ENCODE assay signal across 25 mouse cellular contexts in the genomic region with DNA sequence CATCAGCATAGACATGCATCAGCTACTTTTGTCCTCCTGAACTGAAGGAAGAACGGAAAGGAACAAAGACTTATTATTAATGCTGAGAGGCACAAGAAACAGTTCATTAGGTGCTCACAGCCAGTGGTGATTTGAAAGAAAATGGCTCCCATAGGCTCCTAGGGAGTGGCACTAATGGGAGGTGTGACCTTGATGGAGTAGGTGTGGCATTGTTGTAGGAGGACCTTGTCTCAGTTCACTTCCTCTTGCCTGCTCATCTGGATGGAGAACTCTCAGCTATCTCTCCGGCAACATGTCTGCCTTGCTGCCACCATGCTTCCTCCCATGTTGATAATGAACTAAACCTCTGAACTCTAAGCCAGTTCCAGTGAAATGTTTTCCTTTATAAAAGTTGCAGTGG. TPM values are rescaled to one million over a fixed set of nuclear protein-coding genes. Genes with fewer than 3 reads are reported as not detected.
DNase-seq lines count a peak whose midpoint lies in the region; ATAC-seq and TF ChIP-seq lines count a peak whose summit lies in the region.
"Had no signal": no experiment of that assay in that cellular context is flagged by ENCODE, and none has a peak within 500 bp of the region (broad histone marks: within the 10 kb centered on the region; RNA-seq: fewer than 3 reads in every experiment).

No protein-coding gene starts in this region.

- no peak for TF ChIP-seq POLR2A in CH12.LX (IDR thresholded peaks at IDR 0.05; ENCODE audit: low read depth, low read length)
- no peak for TF ChIP-seq POLR2A in MEL (IDR thresholded peaks at IDR 0.05; ENCODE audit: control insufficient read depth in 1 of 2, insufficient read depth in 1 of 2, low read depth in 1 of 2, low read length in 2 of 2, poor library complexity in 1 of 2)

- TF ChIP-seq RAD21 in CH12.LX (IDR thresholded peaks at IDR 0.05; ENCODE audit: low read depth, low read length) (no peak), MEL (IDR thresholded peaks at IDR 0.05; ENCODE audit: low read depth, low read length) (no peak)

- no peak for ATAC-seq in megakaryocyte, adult 5-6 weeks (ENCODE audit: poor library complexity, severe bottlenecking)
- ATAC-seq: CD4-positive, CD25-positive, alpha-beta regulatory T cell, adult 4 months; forebrain, embryonic 13.5 days; forebrain, embryonic 15.5 days; forebrain, postnatal 0 days had no signal

- H3K79me2 ChIP-seq in CH12.LX (replicated peaks; ENCODE audit: control insufficient read depth, extremely low read depth, insufficient read depth, poor library complexity, severe bottlenecking) (no peaks in the 10 kb centered on the region), MEL (ENCODE audit: control insufficient read depth, insufficient read depth, low read length, poor library complexity) (no peaks in the 10 kb centered on the region)

- DNase-seq in CH12.LX (ENCODE audit: extremely low read depth) (peak; percentile 3), MEL (ENCODE audit: low read depth, low spot score) (peak; percentile 3), ZHBTc4 (ENCODE audit: low read depth, low spot score) (peak; percentile 52)
- DNase-seq in adrenal gland, adult (ENCODE audit: inconsistent age in 2 of 2, low spot score in 1 of 2), result no peak
- no peak for DNase-seq in frontal cortex, postnatal 10 days (ENCODE audit: low spot score in 2 of 2)
- no peak for DNase-seq in heart, postnatal 4 days
- DNase-seq: adrenal gland, adult 8-10 months; adrenal gland, postnatal 14 days; adrenal gland, postnatal 36 days; B cell, adult 2 months; cerebellum, adult 11-12 months; cerebellum, adult 2 months; cerebellum, adult 9-10 months; cerebellum, postnatal 10 days; cerebellum, postnatal 25 days; embryo, embryonic 11 days; forebrain, postnatal 0 days had no signal

- H3K27ac ChIP-seq in CH12.LX (ENCODE audit: insufficient read depth, low read depth) (no peak overlapping the region), MEL (ENCODE audit: control insufficient read depth, low read depth, low read length) (no peak overlapping the region)
- H3K27ac ChIP-seq: embryonic facial prominence, embryonic 10.5 days; embryonic facial prominence, embryonic 12.5 days; forebrain, embryonic 13.5 days; forebrain, embryonic 15.5 days had no signal

- no peaks in the 10 kb centered on the region for H3K27me3 ChIP-seq in megakaryocyte, embryonic 14.5 days (replicated peaks)
- no peaks in the 10 kb centered on the region for H3K27me3 ChIP-seq in CH12.LX (replicated peaks)
- no peaks in the 10 kb centered on the region for H3K27me3 ChIP-seq in MEL (ENCODE audit: control insufficient read depth in 1 of 2, insufficient read depth in 2 of 2, low read length in 2 of 2)
- H3K27me3 ChIP-seq: embryonic facial prominence, embryonic 12.5 days; forebrain, embryonic 13.5 days; forebrain, embryonic 15.5 days had no signal

- H3K4me2 ChIP-seq in CH12.LX (ENCODE audit: insufficient read depth, low read depth, poor library complexity, severe bottlenecking), result no peak overlapping the region
- H3K4me2 ChIP-seq: embryonic facial prominence, embryonic 12.5 days; forebrain, embryonic 13.5 days; forebrain, embryonic 15.5 days had no signal

- H3K36me3 ChIP-seq in megakaryocyte, embryonic 14.5 days (replicated peaks; ENCODE audit: low read length), result no peaks in the 10 kb centered on the region
- H3K36me3 ChIP-seq in CH12.LX (replicated peaks in 1 of 2; ENCODE audit: control insufficient read depth in 1 of 2, insufficient read depth in 1 of 2, low read length in 1 of 2) (no peaks in the 10 kb centered on the region), MEL (ENCODE audit: control insufficient read depth in 1 of 2, insufficient read depth in 2 of 2, low read length in 2 of 2) (no peaks in the 10 kb centered on the region)
- H3K36me3 ChIP-seq: embryonic facial prominence, embryonic 10.5 days; embryonic facial prominence, embryonic 12.5 days; forebrain, embryonic 15.5 days; G1E had no signal

- in situ Hi-C loops in CH12.LX (cut with MboI; ENCODE audit: low pct_ligation_motif_present, low pct_unique_long_range_greater_than_20kb, low sequenced_read_pairs), result no loop called here

- H3K9ac ChIP-seq in CH12.LX (ENCODE audit: insufficient read depth, low read depth) (no peak overlapping the region), MEL (ENCODE audit: control insufficient read depth, low read depth, low read length, poor library complexity, severe bottlenecking) (no peak overlapping the region)
- H3K9ac ChIP-seq: embryonic facial prominence, embryonic 12.5 days; forebrain, embryonic 13.5 days; forebrain, embryonic 15.5 days; forebrain, postnatal 0 days had no signal

- TF ChIP-seq EP300 in CH12.LX (IDR thresholded peaks at IDR 0.05; ENCODE audit: low read length), result no peak
- no peak for TF ChIP-seq EP300 in MEL (IDR thresholded peaks at IDR 0.05; ENCODE audit: low read depth in 1 of 2, low read length in 2 of 2)

- H3K9me3 ChIP-seq in megakaryocyte, embryonic 14.5 days, result no peaks in the 10 kb centered on the region
- H3K9me3 ChIP-seq in CH12.LX (replicated peaks; ENCODE audit: low read length), result no peaks in the 10 kb centered on the region
- no peaks in the 10 kb centered on the region for H3K9me3 ChIP-seq in MEL (replicated peaks; ENCODE audit: insufficient read depth, low read length)
- H3K9me3 ChIP-seq: embryonic facial prominence, embryonic 10.5 days; embryonic facial prominence, embryonic 12.5 days; forebrain, embryonic 13.5 days; forebrain, embryonic 15.5 days; G1E had no signal

- TF ChIP-seq CTCF in CH12.LX (conservative IDR thresholded peaks at IDR 0.05 in 1 of 2, IDR thresholded peaks at IDR 0.05 in 1 of 2; ENCODE audit: low read depth in 2 of 2, low read length in 2 of 2) (no peak), MEL (IDR thresholded peaks at IDR 0.05 in 2 of 3, conservative IDR thresholded peaks at IDR 0.05 in 1 of 3; ENCODE audit: control insufficient read depth in 1 of 3, insufficient read depth in 1 of 3, low read depth in 2 of 3, low read length in 3 of 3, poor library complexity in 1 of 3, severe bottlenecking in 1 of 3) (no peak)

- no peaks in the 10 kb centered on the region for H3K4me1 ChIP-seq in megakaryocyte, embryonic 14.5 days
- H3K4me1 ChIP-seq in CH12.LX (ENCODE audit: control insufficient read depth in 1 of 2, insufficient read depth in 2 of 2) (no peaks in the 10 kb centered on the region), MEL (ENCODE audit: control insufficient read depth in 1 of 2, insufficient read depth in 2 of 2, low read length in 2 of 2) (no peaks in the 10 kb centered on the region)
- H3K4me1 ChIP-seq: embryonic facial prominence, embryonic 10.5 days; embryonic facial prominence, embryonic 12.5 days; forebrain, embryonic 13.5 days; forebrain, embryonic 15.5 days had no signal

- dilution Hi-C loops in CH12.LX (cut with MboI; ENCODE audit: extremely low pct_ligation_motif_present, extremely low pct_unique_long_range_greater_than_20kb, low sequenced_read_pairs), result no loop called here

- H3K4me3 ChIP-seq in megakaryocyte, embryonic 14.5 days (replicated peaks), result peak overlapping the region; percentile 14
- no peak overlapping the region for H3K4me3 ChIP-seq in CH12.LX (replicated peaks in 1 of 3; ENCODE audit: low read depth in 2 of 3, low read length in 2 of 3, poor library complexity in 1 of 3)
- no peak overlapping the region for H3K4me3 ChIP-seq in MEL (ENCODE audit: control insufficient read depth in 1 of 2, insufficient read depth in 1 of 2, low read depth in 2 of 2, low read length in 2 of 2)
- H3K4me3 ChIP-seq: embryonic facial prominence, embryonic 10.5 days; embryonic facial prominence, embryonic 12.5 days; forebrain, embryonic 13.5 days; forebrain, embryonic 15.5 days had no signal

TF ChIP-seq in CH12.LX, 34 proteins besides CTCF, POLR2A, EP300 and RAD21 (continues in another document):
- TF ChIP-seq JUN (IDR thresholded peaks at IDR 0.05; ENCODE audit: insufficient read depth, low read depth, low read length) (no peak), MAFK (IDR thresholded peaks at IDR 0.05; ENCODE audit: insufficient replicate concordance, low read length) (no peak), PAX5 (IDR thresholded peaks at IDR 0.05; ENCODE audit: low read length) (no peak), MYC (IDR thresholded peaks at IDR 0.05; ENCODE audit: low read depth, low read length) (no peak), TCF12 (IDR thresholded peaks at IDR 0.05; ENCODE audit: low read depth, low read length) (no peak), KAT2A (IDR thresholded peaks at IDR 0.05; ENCODE audit: insufficient replicate concordance, low read length) (no peak), JUND (conservative IDR thresholded peaks at IDR 0.05; ENCODE audit: low read depth, low read length) (no peak), NRF1 (IDR thresholded peaks at IDR 0.05; ENCODE audit: low read depth, low read length) (no peak), CHD1 (IDR thresholded peaks at IDR 0.05; ENCODE audit: low read depth, low read length) (no peak), MAX (IDR thresholded peaks at IDR 0.05; ENCODE audit: low read length) (no peak), E2F4 (IDR thresholded peaks at IDR 0.05; ENCODE audit: insufficient replicate concordance, low read depth, low read length) (no peak)

TF ChIP-seq in MEL, 35 proteins besides CTCF, POLR2A, EP300 and RAD21:
- TF ChIP-seq USF2 (IDR thresholded peaks at IDR 0.05; ENCODE audit: borderline replicate concordance in 1 of 2, insufficient read depth in 1 of 2, low read depth in 1 of 2, low read length in 2 of 2) (no peak), KAT2A (conservative IDR thresholded peaks at IDR 0.05; ENCODE audit: low read depth, low read length) (no peak), MEF2A (IDR thresholded peaks at IDR 0.05; ENCODE audit: extremely low read depth, insufficient replicate concordance, low read depth, low read length, poor library complexity, severe bottlenecking) (no peak), GABPA (IDR thresholded peaks at IDR 0.05; ENCODE audit: low read depth, low read length) (no peak), MAZ (IDR thresholded peaks at IDR 0.05; ENCODE audit: low read depth, low read length) (no peak), NELFE (IDR thresholded peaks at IDR 0.05; ENCODE audit: low read depth, low read length) (no peak), ZNF384 (IDR thresholded peaks at IDR 0.05; ENCODE audit: low read depth, low read length) (no peak)

RNA-seq across cellular contexts. Expression of a gene that starts 17.0 kb away (rescaled TPM):
- polyA plus RNA-seq in megakaryocyte, embryonic 14.5 days (2012; ENCODE audit: insufficient read depth, low replicate concordance), result 0.07 TPM in 1 of 2 replicates, not detected in the other
- total RNA-seq in megakaryocyte, adult 5-6 weeks (2015), result not detected in 2 replicates
- total RNA-seq in megakaryocyte, adult 5-6 weeks (2017), result not detected in 2 replicates
- total RNA-seq in CH12.LX (2012; rRNA removed) (not detected in 2 replicates), CH12.LX (2014; rRNA removed) (not detected in 2 replicates), MEL (2012; rRNA removed) (not detected in 2 replicates)
- polyA plus RNA-seq in CH12.LX (2012; ENCODE audit: insufficient read length, low read depth) (not detected in 2 replicates), MEL (2012; ENCODE audit: insufficient read depth in 1 of 2, insufficient read length in 2 of 2, low read depth in 1 of 2, low replicate concordance in 2 of 2, missing spikeins in 1 of 2) (not detected)
- total RNA-seq in heart, postnatal 4 days (2021), result 10 to 100 TPM; 10.2 to 14.7 TPM
- total RNA-seq: G1E had no signal
- polyA plus RNA-seq: CD4-positive, CD25-positive, alpha-beta regulatory T cell, adult 4 months; G1E had no signal

Comparison
In these comparisons a context has a peak if more than half of its experiments do, and no peak if none do; other contexts are left out.
1. DNase-seq: peak in CH12.LX (single experiment), MEL (single experiment) and ZHBTc4 (single experiment); none in adrenal gland, adult (0 of 2), frontal cortex, postnatal 10 days (0 of 2) and heart, postnatal 4 days (single experiment).
2. RNA of a gene that starts 17.0 kb away (total RNA-seq): 10.2 to 14.7 TPM in heart, postnatal 4 days; not detected in megakaryocyte, adult 5-6 weeks, not detected in CH12.LX and not detected in MEL; every median in the first group is over 10 times any median in the second.